Mouse (Mus musculus) left cerebral cortex, adult 9 months (tissue): ENCODE measurements at regions not wholly inside any gene's neighbourhood (a gene's known extent, or its start where the extent isn't known, plus 50 kb on each side); places are given as distances from the start of the nearest gene placed in this dataset.

Source experiments
- DNase-seq, 2 experiments: peaks; one replicate each; pipeline ENCODE4 v3.0.0; 2022; ENCODE audit warnings: low spot score in 2 of 2

GRCm38 (mm10) chr10:111741301-111741945 is 231.0 kb upstream of the Krr1 start:
- no peak for DNase-seq

DNA sequence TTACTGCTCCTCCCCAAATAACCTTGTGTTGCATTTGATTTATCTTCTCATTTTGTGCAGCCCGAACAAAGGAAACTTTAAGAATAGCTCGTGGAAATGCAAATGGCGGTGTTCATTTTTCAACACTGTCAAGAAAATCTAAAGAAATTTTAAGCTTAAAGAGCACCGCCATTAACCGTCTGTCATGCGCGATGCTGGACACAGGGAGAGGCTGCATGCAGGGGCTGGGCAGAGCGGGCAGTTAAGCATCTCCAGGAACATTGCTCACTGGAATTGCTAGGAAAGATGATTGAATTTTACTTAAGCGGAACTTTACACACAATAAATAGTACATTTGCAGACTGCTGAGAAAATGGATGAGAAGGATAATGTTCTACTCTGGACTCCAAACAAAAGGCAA is 229.2 kb upstream of the Krr1 start:
- DNase-seq, result no peak

- no peak for DNase-seq
Measured at GRCm38 (mm10) chr10:111745116-111745515, 227.3 kb upstream of the Krr1 start.

GRCm38 (mm10) chr10:111746067-111746878 is 226.2 kb upstream of the Krr1 start:
- no peak for DNase-seq

GRCm38 (mm10) chr10:111746879-111747477 is 225.5 kb upstream of the Krr1 start:
- no peak for DNase-seq

- DNase-seq, result no peak
Measured at GRCm38 (mm10) chr10:111748482-111748881, 224.0 kb upstream of the Krr1 start.

DNA sequence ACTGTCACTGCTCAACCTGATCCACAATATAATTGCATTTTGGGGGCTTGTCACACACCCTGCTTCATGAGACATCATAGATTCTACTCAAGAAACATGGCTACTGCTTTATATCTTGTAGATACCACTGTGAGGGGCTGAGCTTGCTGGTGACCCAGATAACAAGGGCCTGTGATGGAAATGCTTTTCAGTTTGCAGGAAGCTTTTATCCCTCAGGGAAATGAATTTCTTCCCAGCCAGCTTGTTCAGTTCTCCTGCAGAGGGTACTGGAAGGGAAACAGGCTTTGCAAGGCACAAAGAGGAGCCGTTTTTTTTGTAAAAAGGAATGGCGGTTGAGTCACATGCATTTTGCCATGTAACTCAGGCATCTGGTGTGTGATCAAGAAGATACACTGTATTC is 218.8 kb upstream of the Krr1 start:
- DNase-seq, result no peak

GRCm38 (mm10) chr10:111755964-111756363 is 216.5 kb upstream of the Krr1 start:
- no peak for DNase-seq

DNA sequence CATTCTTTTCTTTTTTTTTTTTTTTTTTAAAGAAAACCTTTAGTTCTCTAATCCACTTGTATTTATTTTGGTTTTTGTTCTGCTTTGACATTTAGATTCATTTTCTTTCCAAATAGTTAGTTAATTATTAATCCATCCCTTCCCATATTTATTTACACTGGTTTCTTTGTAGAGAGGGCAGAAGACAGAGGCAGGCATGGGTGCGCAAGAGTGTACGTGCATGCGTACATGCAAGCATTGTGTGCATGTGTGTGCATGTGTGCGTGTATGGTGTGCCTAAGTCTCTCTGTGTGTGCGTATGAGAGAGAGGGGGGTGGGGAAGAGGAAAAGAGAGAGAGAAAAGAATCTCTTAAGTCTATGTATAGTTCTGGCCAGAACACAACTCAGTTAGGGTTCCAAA is 215.9 kb upstream of the Krr1 start:
- DNase-seq, result no peak

DNA sequence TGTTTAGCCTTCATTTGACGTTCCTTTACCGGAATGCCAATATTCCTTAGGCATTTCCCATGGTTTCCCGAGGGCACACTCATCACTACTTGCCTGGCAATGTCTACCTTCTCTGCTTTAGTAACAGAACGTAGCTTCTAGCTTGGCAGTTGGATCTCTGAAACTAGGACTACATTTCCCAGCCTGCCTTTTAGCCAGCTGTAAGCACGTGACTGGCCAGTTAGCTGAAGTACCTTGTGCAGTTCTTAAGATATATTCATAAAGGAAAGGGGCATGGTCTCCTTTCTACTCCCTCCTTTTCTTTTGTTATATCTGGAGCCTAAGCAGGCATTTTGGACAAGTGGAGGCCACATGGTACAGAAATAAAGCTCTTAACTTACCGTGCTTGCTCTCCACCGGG is 214.8 kb upstream of the Krr1 start:
- no peak for DNase-seq

DNA sequence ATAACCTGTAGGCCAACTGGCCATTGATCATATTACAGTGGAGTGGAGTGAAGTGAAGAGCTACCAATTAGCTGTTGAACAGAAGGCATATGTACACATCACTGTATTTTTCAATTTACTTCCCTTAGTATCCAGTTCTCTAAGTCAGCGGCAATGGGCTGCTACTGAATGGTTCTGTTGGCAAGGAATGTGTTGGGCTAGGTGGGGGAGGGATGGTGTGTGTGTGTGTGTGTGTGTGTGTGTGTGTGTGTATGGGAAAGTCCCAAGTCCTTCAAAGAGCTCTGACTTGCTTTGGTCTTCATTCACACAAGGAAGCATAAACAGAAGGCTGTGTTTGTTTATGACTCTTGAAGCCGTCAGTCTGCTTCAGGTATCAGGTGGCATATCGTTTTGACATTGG is 213.0 kb upstream of the Krr1 start:
- DNase-seq, result no peak

DNA sequence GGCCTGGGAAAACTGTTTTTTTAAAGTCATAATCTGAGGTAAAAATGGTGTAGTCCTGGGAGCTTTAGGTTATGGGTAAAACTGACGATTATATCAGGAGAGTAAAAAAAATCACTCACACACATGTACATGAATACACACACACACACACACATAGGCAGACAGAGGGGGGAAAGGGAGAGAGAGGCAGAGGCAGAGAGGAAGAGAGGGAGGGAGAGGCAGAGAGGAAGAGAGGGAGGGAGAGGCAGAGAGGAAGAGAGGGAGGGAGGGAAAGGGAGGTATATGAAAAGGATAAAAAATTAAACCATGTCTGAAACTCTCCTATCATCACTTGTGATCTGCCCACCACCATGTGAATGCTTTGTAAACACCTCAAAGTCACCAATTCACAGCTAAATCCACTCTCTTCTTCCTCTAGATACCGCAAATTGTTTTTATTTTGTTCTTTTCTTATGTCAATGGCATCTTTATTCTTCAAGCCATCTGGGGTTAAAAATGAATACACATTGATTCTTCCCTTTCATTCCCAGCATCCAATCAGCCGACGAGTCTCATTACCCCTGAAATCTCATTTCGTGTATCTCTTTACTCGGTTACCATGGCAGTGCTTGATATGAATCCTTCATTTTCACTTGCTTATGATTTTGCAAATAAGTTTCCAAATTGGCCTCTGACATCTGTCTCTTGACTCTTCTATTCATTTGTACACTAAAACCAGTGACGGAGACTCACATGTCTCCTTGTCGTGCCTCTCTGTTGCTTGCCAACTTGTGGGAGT is 209.5 kb upstream of the Krr1 start:
- DNase-seq, result no peak

- DNase-seq, result peak in 1 of 2 experiments; percentile 16
Measured at GRCm38 (mm10) chr10:111767011-111767720, 205.3 kb upstream of the Krr1 start.

DNA sequence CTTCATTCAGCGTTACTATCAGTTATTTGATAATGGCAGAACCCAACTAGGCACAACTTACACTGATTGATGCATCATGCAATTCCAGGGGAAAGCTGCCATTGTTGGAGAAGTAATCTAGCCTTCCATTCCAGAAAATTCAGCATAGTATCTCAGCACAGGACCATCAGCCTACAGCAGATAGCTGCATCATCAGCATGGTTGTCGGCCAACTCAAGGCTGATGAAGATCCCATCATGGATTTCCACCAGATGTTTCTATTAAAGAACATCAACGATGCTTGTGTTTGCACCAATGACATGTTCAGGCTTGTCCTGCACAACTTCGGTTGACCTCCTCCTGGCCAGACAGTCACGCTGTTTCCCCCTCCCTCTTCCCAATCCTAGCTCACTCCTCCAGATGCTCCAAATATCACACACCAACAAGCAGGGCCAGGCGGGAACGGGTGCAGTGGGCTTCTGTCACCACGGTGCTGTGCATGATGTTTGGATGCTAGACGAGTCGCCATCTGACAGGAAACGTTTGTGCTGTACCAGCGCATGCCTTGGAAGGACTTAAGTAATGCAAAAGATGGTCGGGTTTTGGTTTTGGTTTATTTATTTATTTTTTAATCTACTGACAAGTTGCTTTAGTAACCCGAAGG is 204.5 kb upstream of the Krr1 start:
- no peak for DNase-seq

DNA sequence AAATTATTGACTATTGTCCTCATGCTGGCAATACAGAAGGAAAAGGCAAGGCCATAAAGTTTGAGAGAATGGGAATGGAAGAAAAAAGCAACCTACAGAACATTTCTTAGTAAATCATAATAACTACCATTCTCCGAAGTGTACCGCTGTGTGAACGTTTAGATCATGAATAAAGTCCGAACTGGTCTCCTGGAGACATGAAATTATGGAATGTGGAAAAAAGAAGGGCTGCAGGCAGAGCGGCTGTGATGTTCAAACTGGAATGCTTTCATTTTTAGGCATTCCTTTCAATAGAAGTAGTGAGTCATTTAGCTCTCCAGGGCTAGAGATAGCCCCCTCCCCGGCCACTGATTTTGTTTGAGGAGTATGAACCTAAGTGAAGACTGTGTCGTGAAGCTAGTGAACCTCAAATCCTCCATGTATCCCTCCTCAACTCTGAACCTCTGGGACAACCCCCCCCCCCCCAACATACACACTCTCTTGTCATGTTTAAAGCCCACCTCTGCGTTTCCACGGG is 202.9 kb upstream of the Krr1 start:
- no peak for DNase-seq

DNA sequence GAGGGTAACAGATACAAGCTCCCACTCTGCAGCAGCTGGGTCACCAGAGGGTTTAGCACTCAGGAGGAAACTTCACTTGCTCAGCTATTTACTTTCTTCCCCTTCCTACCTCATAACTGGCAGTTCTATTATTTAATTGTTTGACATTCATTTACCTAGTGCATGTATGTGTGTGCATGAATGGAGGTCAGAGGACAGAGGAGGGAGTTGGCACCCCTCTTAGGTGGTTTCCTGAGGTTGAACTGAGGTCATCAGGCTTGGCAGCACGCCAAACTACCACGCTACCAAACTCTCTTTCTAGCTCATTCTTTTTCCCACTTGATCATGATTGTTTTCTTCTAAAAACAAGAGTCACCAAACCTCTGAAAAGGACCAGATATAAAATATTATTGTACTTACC is 202.4 kb upstream of the Krr1 start:
- DNase-seq, result no peak

- no peak for DNase-seq
Measured at GRCm38 (mm10) chr10:111771010-111771409, 201.5 kb upstream of the Krr1 start.

- no peak for DNase-seq
Measured at GRCm38 (mm10) chr10:111777559-111777958, 194.9 kb upstream of the Krr1 start.

DNA sequence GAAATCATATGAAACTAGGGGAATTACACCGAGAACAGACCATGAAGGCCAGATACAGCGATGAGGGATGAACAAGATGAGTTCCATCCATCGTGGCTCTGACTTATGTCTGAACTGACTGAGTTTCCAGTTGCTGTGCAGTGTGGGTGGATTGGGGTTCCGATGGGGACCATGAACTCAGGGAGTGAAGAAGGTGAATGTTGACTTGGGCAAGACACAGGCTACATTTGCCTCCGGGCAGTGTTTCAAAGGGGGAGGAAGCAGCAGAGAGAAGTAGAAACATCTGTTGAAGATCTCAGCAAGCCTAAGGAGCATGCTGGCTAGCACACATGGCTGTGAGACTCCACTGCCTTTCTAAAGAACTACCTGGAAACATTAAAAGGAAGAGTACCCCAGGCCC is 194.4 kb upstream of the Krr1 start:
- DNase-seq, result no peak

- DNase-seq, result no peak
Measured at GRCm38 (mm10) chr10:111779956-111780355, 192.5 kb upstream of the Krr1 start.
